Mouse (Mus musculus) gastrocnemius, postnatal 36 days (tissue): ENCODE data around the gene Enpp7. TPM values are rescaled to one million over a fixed set of nuclear protein-coding genes. Genes with fewer than 3 reads are reported as not detected.
A peak's percentile ranks its signal among the peaks of the same experiment; 100 is the strongest.

Experiments used
- DNase-seq, 2 experiments: peaks; one replicate each; pipeline ENCODE4 v3.0.0; 2022
- intact Hi-C: fragments of 180-260 bp; cut with DNase I; formaldehyde crosslinking; loops from one replicate; pipeline ENCODE4 v1.15.1; 2025
- total RNA-seq, 2 experiments: library from RNA; stranded (reverse); gene quantifications; 2 replicates each; pipeline ENCODE4 v1.2.3; 2021

Gene Enpp7
- total RNA-seq, 2 experiments from 2014 or later: not detected

- intact Hi-C loops: no loop called here
- DNase-seq: no peak
These were observed 4.8 kb downstream of the Enpp7 start for GRCm38 (mm10) chr11:118992781-118993180.

- intact Hi-C loops: no loop called here
- DNase-seq: no peak
These were observed 7.5 kb downstream of the Enpp7 start for GRCm38 (mm10) chr11:118995448-118995847.

- intact Hi-C loops: no loop called here
- no peak for DNase-seq
These were observed 9.2 kb downstream of the Enpp7 start for GRCm38 (mm10) chr11:118997182-118997581.

- intact Hi-C loops: no loop called here
- DNase-seq: peak; percentile 57 to 71
These were observed 10.7 kb downstream of the Enpp7 start for GRCm38 (mm10) chr11:118998540-118999265.

- intact Hi-C loops: no loop called here
- DNase-seq: no peak
These were observed 11.4 kb downstream of the Enpp7 start for GRCm38 (mm10) chr11:118999361-118999804.

GRCm38 (mm10) chr11:119000877-119001276 lies 12.9 kb downstream of the Enpp7 start:
- intact Hi-C loops: loop anchor here (2.0 kb wide), 1 partner anchor 20 kb away; no protein-coding TSS in a partner anchor
- no peak for DNase-seq

GRCm38 (mm10) chr11:119001493-119002128 lies 13.6 kb downstream of the Enpp7 start:
- DNase-seq: no peak
- intact Hi-C loops: loop anchor here (2.0 kb wide), 1 partner anchor 19 kb away; no protein-coding TSS in a partner anchor

GRCm38 (mm10) chr11:119005547-119006275 lies 17.7 kb downstream of the Enpp7 start:
- intact Hi-C loops: no loop called here

GRCm38 (mm10) chr11:119006462-119006861 lies 18.5 kb downstream of the Enpp7 start:
- intact Hi-C loops: no loop called here

More at GRCm38 (mm10) chr11:119005547-119006275, 17.7 kb downstream of the Enpp7 start:
- DNase-seq: no peak

GRCm38 (mm10) chr11:119007461-119008456 lies 19.8 kb downstream of the Enpp7 start:
- no peak for DNase-seq
- intact Hi-C loops: no loop called here

More at GRCm38 (mm10) chr11:119006462-119006861, 18.5 kb downstream of the Enpp7 start:
- DNase-seq: no peak

GRCm38 (mm10) chr11:119014455-119014854 lies 26.5 kb downstream of the Enpp7 start:
- intact Hi-C loops: no loop called here
- no peak for DNase-seq

GRCm38 (mm10) chr11:119017506-119017905 lies 29.5 kb downstream of the Enpp7 start:
- no peak for DNase-seq
- intact Hi-C loops: no loop called here

- DNase-seq: no peak
- intact Hi-C loops: loop anchor here (2.0 kb wide), 1 partner anchor 20 kb away; no protein-coding TSS in a partner anchor
These were observed 33.2 kb downstream of the Enpp7 start for GRCm38 (mm10) chr11:119021180-119021579.

GRCm38 (mm10) chr11:119022068-119022894 lies 34.3 kb downstream of the Enpp7 start:
- DNase-seq: no peak
- intact Hi-C loops: no loop called here

GRCm38 (mm10) chr11:119022895-119023615 lies 35.1 kb downstream of the Enpp7 start, which contains the start of gene Cbx2:
Cbx2 (plus strand) TSS chr11:119022962.
- peak; percentile 66 to 78 for DNase-seq
- intact Hi-C loops: no loop called here

GRCm38 (mm10) chr11:119023616-119023980 lies 35.6 kb downstream of the Enpp7 start:
- DNase-seq: no peak
- intact Hi-C loops: no loop called here

- no peak for DNase-seq
- intact Hi-C loops: no loop called here
These were observed 36.3 kb downstream of the Enpp7 start for GRCm38 (mm10) chr11:119024260-119024659.

- intact Hi-C loops: no loop called here
- peak in 1 of 2 experiments; percentile 28 for DNase-seq
These were observed 38.2 kb downstream of the Enpp7 start for GRCm38 (mm10) chr11:119026203-119026602.
